Mouse (Mus musculus) ES-Bruce4 (cell line): ENCODE data around the gene Mettl27. TPM values are rescaled to one million over a fixed set of nuclear protein-coding genes. Genes with fewer than 3 reads are reported as not detected.
A peak's percentile ranks its signal among the peaks of the same experiment; 100 is the strongest.
"Not testable (repeated sequence)": the region's sequence is repeated elsewhere in the genome, so short reads cannot be mapped to it uniquely, and the experiment has no call there.

Source experiments
- H3K27ac ChIP-seq: 2 replicates; pipeline ENCODE4 v1.5.1; 2012; ENCODE audit warnings: low read length, inconsistent platforms; ENCODE audit not compliant: insufficient read depth
- H3K27me3 ChIP-seq: 2 replicates; pipeline ENCODE4 v1.6.1; 2012; ENCODE audit warnings: mild to moderate bottlenecking, low read length, inconsistent platforms; ENCODE audit not compliant: control insufficient read depth, poor library complexity, insufficient read depth, severe bottlenecking
- H3K36me3 ChIP-seq: 2 replicates; pipeline ENCODE4 v1.6.1; 2012; ENCODE audit warnings: inconsistent platforms, mild to moderate bottlenecking, low read length, moderate library complexity; ENCODE audit not compliant: control insufficient read depth, poor library complexity, insufficient read depth, severe bottlenecking
- H3K4me1 ChIP-seq: one replicate; pipeline ENCODE4 v1.8.1; 2011; ENCODE audit warnings: low read length; ENCODE audit not compliant: control insufficient read depth, insufficient read depth
- H3K4me3 ChIP-seq: 2 replicates; pipeline ENCODE4 v1.5.1; 2011; ENCODE audit warnings: low read depth, mild to moderate bottlenecking, low read length
- H3K9ac ChIP-seq: 2 replicates; pipeline ENCODE4 v1.6.1; 2012; ENCODE audit warnings: low read depth, mild to moderate bottlenecking, inconsistent platforms; ENCODE audit not compliant: poor library complexity, severe bottlenecking
- H3K9me3 ChIP-seq: replicated peaks from 2 replicates; pipeline ENCODE4 v1.6.1; 2012; ENCODE audit warnings: mild to moderate bottlenecking, low read length, inconsistent platforms; ENCODE audit not compliant: control insufficient read depth, poor library complexity, insufficient read depth, severe bottlenecking
- CTCF ChIP-seq: IDR thresholded peaks from one replicate; pipeline ENCODE4 v1.8.1; 2011; ENCODE audit warnings: low read depth, low read length
- EP300 ChIP-seq: IDR thresholded peaks from 2 replicates; pipeline ENCODE4 v1.6.1; 2011; ENCODE audit warnings: low read depth, low read length; ENCODE audit not compliant: insufficient read depth
- POLR2A ChIP-seq: IDR thresholded peaks from one replicate; pipeline ENCODE4 v1.8.1; 2011; ENCODE audit warnings: low read length; ENCODE audit not compliant: insufficient read depth
- polyA plus RNA-seq: library from polyadenylated mRNA; stranded (reverse); fragments of >200 nt; gene quantifications from 2 replicates; pipeline ENCODE4 v1.2.4, GENCODE M21; 2011; ENCODE audit warnings: low read depth; ENCODE audit not compliant: missing spikeins, insufficient read depth, insufficient read length

Mettl27 gene
- polyA plus RNA-seq, 1 experiment = 36.3 TPM

DNA sequence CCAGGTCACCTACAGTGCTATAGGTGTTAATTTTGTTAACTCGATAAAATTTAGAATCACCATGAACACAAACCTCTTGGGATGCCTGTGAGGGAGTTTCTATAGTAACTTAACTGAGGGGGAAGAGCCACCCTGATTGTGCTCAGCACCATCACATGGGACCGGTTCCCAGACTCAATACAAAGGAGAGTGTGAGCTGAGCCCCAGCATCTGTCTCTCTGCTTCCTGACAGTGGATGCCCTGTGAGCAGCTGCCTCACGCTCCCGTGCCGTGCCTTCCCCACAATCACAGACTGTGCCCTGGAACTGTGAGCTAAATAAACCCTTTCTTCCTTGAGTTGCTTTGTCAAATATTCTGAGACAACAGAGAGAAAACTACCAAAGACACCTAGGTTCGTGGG, 9.0 kb upstream of the Mettl27 start:
- no peak for TF ChIP-seq CTCF
- no peak for TF ChIP-seq POLR2A
- Histone ChIP-seq H3K4me1 (peaks cover 7% of the 10 kb centered on the region), H3K4me3 (no peak overlapping the region), H3K27ac (no peak overlapping the region), H3K27me3 (no peaks in the 10 kb centered on the region), H3K36me3 (no peaks in the 10 kb centered on the region), H3K9me3 (no peaks in the 10 kb centered on the region), H3K9ac (no peak overlapping the region)

DNA sequence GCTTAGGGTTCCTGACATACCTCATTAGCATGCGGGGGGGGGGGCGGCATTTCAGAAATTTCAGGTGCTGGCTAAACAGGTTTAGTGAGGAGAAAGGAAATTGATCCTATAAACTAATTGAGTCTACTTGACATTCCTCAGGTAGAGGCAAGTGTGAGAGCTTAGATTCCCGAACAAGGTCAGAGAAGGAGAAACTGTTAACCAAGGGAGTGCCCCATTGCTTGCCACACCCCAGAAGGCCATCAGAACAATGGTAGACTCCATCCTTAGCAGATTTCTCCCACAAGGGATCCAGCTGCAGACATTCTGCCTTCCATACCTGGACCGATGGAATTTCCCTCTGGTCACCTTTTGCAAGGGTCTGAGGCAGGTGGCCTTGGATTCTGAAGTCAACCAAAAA, 5.4 kb upstream of the Mettl27 start:
- TF ChIP-seq EP300 (peak; percentile 85), POLR2A (no peak)
- H3K27ac ChIP-seq = peak overlapping the region; percentile 69
- H3K4me3 ChIP-seq = no peak overlapping the region
- H3K4me1 ChIP-seq = peaks cover 7% of the 10 kb centered on the region
- no peaks in the 10 kb centered on the region for H3K9me3 ChIP-seq
- no peak overlapping the region for H3K9ac ChIP-seq
- H3K36me3 ChIP-seq = no peaks in the 10 kb centered on the region
- no peaks in the 10 kb centered on the region for H3K27me3 ChIP-seq

- no peak overlapping the region for H3K9ac ChIP-seq
- H3K27me3 ChIP-seq = no peaks in the 10 kb centered on the region
- H3K4me3 ChIP-seq = no peak overlapping the region
- peaks cover 10% of the 10 kb centered on the region for H3K9me3 ChIP-seq
- peaks cover 7% of the 10 kb centered on the region for H3K4me1 ChIP-seq
- TF ChIP-seq CTCF (no peak), EP300 (no peak), POLR2A (no peak)
- no peak overlapping the region for H3K27ac ChIP-seq
- peaks cover 18% of the 10 kb centered on the region for H3K36me3 ChIP-seq
Observed at GRCm38 (mm10) chr5:134929988-134930387, 2.2 kb upstream of the Mettl27 start.

DNA sequence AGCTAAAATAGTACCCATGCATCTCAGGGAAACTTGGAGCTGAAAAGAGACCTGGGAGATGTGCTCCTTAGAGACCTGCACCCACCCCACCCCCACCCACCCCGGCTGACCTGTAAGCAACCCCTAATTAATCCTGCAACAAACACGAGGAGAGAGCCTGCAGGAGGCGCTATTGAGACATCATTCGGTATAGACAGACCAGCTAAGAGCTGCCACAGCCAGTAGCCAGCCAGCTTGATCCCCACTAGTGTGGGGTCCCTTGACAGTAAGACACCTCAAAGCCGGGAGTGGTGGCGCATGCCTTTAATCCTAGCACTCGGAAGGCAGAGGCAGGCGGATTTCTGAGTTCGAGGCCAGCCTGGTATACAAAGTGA, 722 bp downstream of the Mettl27 start:
- Histone ChIP-seq H3K36me3 (peaks cover 22% of the 10 kb centered on the region), H3K9ac (peak overlapping the region; percentile 70), H3K27me3 (no peaks in the 10 kb centered on the region), H3K27ac (0 out of 2 replicates have a peak overlapping the region, but pooled peaks have one; percentile 25), H3K4me3 (peak overlapping the region; percentile 88), H3K4me1 (peaks cover 2% of the 10 kb centered on the region), H3K9me3 (peaks cover 19% of the 10 kb centered on the region)
- no peak for TF ChIP-seq POLR2A
- TF ChIP-seq CTCF = peak; percentile 14

DNA sequence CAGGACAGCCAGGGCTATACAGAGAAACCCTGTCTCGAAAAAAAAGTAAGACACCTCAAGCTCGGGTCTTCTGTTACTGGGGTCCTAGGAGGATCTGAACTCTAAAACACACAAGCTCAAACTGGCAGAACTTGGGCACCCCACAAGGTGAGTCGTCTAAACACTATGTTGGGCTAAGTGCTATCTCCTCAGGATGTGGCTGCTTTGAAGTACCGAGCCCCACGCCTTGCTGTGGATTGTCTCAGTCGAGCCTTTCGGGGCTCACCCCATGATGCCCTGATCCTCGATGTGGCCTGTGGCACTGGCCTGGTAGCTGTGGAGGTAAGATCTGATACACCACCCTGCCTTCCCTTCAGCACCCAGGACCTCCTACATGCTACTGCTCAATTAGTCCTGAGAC, 1.1 kb downstream of the Mettl27 start:
- TF ChIP-seq CTCF (no peak), EP300 (no peak), POLR2A (no peak)
- Histone ChIP-seq H3K27ac (no peak overlapping the region), H3K4me1 (peaks cover 2% of the 10 kb centered on the region), H3K27me3 (no peaks in the 10 kb centered on the region), H3K36me3 (peaks cover 22% of the 10 kb centered on the region), H3K9ac (0 out of 2 replicates have a peak overlapping the region, but pooled peaks have one; percentile 70), H3K4me3 (peak overlapping the region; percentile 88), H3K9me3 (peaks cover 19% of the 10 kb centered on the region)

GRCm38 (mm10) chr5:134933686-134934085, 1.5 kb downstream of the Mettl27 start:
- H3K9ac ChIP-seq, H3K27ac ChIP-seq, H3K27me3 ChIP-seq, H3K4me3 ChIP-seq, H3K4me1 ChIP-seq: not testable (repeated sequence)
- Histone ChIP-seq H3K36me3 (peaks cover 22% of the 10 kb centered on the region), H3K9me3 (peaks cover 19% of the 10 kb centered on the region)

GRCm38 (mm10) chr5:134934666-134935065, 2.5 kb downstream of the Mettl27 start:
- Histone ChIP-seq H3K9ac (no peak overlapping the region), H3K36me3 (peaks cover 22% of the 10 kb centered on the region), H3K27ac (no peak overlapping the region), H3K9me3 (peaks cover 19% of the 10 kb centered on the region), H3K4me3 (no peak overlapping the region), H3K27me3 (no peaks in the 10 kb centered on the region), H3K4me1 (peaks cover 2% of the 10 kb centered on the region)
- TF ChIP-seq POLR2A (no peak), CTCF (no peak), EP300 (no peak)
